Mouse (Mus musculus): ENCODE results near the gene Commd1.

Gene Commd1

DNA sequence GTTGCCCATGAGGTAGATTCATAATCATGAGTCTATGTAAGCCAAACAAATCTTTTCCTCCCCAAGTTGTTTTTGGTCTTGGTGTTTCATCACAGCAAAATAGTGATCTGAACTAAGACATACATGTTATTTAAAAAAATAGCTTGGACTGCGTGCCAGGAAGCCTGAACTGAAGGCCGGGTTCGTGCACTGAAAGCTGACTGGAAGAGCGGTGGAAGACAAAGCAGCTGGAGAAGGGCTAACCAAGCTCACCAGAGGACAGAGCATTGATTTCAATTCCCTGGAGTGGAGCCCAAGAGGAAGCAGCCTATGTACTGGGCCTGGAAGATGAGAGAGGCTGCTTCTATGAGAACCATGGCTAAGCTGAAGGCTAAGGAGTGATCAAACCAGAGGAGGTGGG, 95.2 kb downstream of the Commd1 start:
- DNase-seq (ENCODE audit: low spot score): no peak

DNA sequence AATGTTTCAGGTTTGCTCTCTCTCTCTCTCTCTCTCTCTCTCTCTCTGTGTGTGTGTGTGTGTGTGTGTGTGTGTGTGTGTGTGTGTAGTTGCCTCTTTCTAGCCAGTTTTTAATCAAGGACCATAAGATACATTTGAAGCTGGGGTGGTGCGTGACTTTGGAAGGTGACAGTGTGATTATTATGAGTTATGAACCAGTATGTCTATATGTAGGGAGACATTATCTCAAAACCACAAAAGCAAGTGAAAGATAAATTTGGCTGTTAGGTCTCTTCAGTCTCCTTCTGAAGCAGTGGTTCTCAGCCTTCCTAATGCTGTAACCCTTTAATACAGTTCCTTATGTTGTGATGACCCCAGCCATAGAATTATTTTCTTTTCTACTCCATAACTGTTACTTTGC, 96.8 kb downstream of the Commd1 start:
- no peak for DNase-seq (ENCODE audit: low spot score)

DNA sequence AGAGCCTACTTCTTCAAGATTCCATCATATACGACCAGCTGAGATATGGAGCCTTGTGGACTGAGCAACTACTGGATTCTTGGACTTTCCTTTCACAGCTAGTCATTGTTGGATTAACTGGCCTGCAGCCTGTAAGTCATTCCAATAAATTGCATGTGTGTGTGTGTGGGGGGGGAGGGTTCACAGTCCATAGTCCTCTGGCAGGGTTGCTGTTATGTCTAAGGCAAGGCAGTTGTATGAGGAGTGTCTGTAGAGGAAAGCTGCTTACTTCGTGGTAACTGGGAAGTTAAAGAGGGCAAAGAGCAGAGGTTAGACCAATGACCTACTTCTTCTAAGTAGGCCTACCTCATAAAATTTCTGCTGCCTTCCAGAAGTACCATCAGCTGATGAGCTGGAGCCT, 98.5 kb downstream of the Commd1 start:
- DNase-seq (ENCODE audit: low spot score): no peak

DNA sequence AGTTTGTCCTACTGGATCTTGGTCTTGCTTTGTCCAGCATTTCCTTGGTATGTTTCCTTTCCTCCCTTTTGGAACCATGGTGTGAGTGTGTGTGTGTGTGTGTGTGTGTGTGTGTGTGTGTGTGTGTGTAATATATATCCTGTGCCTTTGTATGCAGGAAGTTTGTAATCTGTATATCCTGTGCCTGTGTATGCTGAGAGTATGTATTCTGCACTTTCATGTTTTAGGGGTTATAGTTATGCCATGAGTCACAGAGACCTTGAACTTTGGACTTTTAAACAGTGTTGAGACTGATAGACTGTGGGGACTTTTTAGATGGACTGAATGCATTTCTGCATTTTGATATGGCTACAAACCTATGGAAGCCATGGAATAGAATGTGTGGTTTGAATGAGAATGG, 99.3 kb downstream of the Commd1 start:
- DNase-seq (ENCODE audit: low spot score): no peak

DNA sequence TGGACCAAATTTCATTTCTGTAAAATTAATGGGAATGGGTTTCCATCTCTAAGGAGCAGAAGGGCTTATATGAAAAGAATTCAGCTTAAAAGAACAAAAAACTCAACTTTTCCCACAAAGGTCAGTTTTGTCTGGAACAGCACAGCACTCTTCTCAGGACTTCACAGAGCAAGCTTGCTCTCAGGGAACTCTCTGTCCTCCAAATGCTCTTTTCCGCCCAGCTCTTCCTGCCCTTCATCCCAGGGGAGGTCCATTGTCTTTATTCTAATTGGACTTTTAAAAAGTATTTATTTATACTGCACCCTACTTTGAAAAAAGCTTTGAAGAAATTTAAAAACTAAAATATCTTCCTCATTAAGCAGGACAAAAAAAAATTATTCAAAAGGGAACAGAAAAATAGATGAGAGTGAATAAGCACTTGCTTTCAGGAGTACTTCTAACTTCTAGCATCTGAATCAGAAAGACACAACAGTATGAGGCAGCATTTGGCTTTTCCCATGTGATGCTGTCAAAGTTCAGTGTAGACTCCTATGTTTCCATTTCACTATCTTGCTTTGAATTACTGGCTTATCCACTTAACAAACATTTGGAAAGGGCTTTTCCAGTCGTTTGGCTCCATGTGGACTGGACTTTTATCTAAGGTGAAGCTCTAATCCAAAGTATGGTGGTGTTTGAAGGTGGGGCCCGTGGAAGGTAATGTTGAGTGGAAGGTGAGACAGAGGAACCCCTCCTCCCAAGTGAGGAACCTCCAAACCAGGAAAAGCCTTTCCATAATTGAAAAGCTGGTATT, 101.6 kb downstream of the Commd1 start:
- DNase-seq (ENCODE audit: low spot score): no peak

DNA sequence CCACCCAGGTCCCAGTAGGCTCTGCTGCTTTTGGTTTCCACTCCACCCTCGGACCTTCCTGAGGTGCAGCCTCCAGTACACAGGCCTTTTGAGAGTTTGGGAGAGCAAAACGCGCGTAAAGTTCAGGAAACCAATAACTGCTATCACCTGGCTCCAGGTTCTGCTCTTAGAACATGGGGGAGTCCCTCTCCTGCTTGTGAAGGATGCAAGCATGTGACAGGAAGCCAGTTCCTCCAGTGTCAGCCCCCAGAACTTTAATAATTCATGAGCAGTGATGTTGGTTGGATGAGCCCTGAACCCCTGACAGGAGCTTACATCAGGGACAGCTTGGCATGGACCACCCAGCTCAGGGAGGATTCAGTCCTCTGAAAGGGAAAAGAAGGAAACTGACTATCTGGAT, 102.5 kb downstream of the Commd1 start:
- no peak for DNase-seq (ENCODE audit: low spot score)

DNA sequence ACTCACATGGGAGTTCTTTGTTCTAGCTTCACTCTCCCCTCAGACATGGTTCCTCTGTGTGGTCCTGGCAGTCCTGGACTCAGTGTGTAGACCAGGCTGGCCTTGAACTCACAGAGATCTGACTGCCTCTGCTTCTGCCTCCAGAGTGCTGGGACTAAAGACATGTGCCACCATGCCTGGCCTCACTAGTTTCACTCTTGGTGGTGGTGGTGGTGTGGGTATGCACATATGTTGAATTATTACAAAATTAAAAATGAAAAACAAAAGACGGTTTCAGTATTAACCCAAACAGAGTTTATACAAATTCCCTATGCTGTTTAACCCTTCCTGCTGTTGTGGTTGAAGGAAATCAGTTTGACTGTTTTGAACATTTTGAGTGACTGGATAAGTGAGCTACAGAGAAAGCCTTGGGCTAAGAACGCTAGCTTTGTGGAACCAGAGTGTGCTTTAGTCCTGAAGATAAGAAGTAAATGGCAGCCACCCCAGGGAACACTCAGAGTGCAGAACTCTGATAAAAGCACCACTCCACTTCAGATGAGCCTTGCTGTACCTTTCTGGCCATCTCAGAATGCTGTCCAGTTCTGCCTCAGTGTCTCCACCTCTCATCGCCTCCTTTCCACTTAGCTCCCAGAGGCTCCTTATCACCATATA, 105.4 kb downstream of the Commd1 start:
- no peak for DNase-seq (ENCODE audit: low spot score)

DNA sequence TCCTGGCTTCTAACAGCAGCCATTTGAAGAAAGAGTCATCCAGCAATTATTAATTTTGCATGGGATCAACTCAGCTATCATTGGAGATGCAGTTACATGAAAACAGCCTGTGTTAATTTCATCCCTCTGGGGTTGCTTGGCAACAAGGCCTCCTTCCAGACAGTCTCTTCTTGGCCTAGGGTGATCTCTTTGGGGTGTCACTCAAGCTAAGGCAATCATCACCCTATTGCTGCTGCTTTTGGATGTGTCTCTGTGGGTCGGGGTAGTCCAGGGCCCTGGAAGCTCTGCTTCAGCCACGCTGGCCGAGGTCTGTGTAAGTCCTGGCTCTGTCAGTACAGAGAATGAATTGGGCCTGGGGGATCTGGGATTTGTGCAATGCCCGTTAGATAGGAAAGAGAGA, 106.9 kb downstream of the Commd1 start:
- DNase-seq (ENCODE audit: low spot score): no peak

DNA sequence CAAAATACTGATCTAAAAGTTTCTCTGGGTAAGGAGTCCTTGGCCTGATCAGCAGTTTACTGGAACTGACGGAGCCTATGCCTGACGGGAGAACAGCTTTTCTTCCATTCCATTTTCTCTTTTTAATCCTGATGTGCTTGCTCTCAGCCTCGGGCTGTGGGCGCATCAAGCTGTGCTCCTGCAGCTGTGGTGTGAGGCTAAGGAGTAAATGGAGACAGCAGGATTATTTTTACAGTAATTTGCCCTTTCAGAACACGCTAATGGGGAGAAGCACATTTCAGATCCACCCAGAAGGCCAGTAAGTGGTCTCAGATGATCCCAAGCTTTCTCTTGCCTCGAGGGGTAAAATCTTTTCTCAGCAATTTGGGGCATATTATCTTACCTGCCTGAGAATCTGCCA, 107.4 kb downstream of the Commd1 start:
- no peak for DNase-seq (ENCODE audit: low spot score)

DNA sequence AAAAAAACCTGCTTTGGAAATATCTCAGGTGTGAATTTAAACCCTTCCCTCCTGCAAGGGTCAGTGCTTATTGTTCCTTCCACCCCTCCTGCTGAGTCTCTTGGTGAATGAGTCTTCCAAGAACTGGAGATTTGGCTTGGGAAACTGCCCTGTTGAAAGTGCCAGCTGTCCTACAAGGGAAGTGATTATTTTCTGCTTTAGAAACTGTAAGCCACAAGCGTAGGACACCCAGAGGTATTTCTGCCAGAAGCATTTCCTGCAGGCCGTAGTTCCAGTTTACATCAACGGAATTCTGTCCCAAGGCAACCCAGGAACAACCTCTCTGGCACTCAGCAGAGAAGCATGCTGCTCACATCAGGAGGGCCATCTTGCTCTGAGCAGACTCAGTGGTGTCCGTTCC, 108.8 kb downstream of the Commd1 start:
- DNase-seq (ENCODE audit: low spot score): no peak

DNA sequence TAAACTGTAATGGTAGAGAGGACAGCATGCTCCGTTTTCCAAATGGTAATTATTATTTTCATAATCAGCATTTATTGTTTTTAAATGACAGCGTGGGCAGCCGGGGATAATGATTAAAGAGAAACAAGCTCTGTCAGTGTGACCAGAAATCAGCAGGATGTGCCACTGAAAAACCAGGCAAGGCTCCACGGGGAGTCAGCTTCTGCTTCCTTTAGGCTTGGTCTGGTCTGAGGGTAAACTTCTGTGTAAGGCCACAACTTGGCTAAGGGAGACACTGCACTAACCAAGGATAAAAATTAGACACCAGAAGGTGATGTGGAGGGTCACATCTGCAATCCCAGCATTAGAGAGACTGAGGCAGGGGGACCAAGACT, 109.9 kb downstream of the Commd1 start:
- no peak for DNase-seq (ENCODE audit: low spot score)

DNA sequence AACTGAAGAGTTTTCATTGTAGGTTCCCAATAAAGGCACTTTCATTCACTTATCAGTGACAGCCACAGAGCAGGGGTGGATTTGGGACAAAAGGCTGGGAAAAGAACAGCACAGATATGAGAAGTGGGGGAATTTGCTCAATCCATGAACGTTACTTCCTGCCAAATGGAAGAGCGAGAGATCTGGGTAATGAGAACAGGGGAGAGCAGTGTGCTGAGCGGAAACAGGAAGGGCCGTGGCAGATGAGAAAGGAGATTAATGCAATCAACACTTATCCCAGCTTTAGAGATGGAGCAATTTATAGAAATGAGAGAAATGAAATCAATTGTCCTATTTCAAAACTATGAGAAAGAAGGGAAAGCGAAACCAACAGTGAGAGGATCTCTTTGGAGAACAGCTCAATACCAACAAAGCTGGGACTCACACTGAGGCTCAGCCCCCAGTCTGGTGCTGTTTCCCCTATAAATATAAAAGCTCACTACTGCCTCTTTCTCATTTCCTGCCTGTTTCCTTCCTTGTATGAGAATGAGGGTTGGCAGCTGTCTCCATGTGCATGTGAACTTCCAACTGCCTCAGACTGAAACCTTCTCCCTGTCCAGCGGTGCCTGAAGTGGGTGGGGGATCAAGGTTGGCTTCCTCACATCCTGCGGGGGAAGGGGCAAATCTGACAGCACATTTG, 110.4 kb downstream of the Commd1 start:
- DNase-seq (ENCODE audit: low spot score): no peak

DNA sequence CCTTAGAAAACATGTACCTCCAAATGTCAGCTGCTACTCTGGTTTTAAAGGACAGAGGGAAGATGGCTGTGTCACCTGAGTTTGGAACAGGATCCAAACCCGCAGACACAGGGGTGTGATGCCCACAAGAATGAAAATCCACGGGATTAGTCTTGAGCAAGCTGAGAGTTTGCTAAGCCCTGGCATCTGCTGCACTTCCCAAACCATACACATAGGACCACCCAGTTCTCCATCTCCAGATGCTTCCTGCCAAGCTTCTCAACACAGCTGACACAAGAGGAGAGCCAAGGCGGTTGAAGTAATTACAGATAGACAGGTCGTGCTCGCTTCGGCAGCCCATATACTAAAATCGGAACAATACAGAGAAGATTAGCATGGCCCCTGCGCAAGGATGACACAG, 113.6 kb downstream of the Commd1 start:
- DNase-seq (ENCODE audit: low spot score): no peak

DNA sequence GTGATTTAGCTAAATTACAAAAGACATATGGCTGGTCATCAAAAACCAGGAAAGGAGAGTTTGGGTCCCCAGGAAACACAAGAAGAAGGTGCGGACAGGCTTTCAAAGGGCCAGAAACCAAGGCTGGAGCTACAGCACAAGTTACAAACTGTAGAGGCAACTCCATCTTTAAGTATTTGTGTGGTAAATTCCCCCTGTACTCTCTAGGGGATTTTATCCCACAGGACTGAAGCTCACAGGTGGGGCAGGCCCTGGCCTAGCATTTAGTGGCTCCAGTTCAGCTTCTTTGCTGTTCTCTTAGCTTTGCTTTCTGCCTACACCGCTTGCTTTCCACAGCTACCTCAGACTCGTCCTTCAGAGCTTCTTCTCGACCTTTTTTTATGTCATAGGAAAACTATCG, 114.5 kb downstream of the Commd1 start:
- no peak for DNase-seq (ENCODE audit: low spot score)

DNA sequence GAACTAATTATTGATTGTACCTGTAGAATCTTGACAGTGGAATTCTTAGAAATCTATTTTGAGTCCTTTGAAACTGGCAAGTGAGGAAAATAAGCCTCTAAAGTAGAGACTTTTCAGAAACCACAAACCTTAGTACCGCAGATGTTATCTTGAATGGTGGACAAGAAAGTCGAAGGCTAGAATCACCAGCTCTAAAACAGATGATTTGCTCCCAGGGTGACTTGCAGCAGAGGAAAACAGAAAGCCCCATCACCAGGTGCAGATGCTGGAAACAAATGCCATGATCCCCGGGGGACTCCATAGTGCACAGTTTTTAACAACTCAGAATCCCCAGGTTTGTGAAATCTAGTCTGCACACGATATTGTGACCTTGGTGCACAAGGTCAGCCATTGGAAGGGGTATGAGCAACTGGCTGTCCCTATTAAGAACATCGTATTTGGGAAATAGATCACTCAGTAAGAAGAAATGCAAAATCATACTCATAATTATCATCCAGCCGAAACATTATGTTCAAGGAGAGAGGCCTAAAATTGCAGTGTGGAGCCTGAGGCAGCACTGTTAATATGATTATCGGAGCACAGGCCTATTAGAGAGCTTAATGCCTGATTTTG, 116.4 kb downstream of the Commd1 start:
- DNase-seq (ENCODE audit: low spot score): no peak

DNA sequence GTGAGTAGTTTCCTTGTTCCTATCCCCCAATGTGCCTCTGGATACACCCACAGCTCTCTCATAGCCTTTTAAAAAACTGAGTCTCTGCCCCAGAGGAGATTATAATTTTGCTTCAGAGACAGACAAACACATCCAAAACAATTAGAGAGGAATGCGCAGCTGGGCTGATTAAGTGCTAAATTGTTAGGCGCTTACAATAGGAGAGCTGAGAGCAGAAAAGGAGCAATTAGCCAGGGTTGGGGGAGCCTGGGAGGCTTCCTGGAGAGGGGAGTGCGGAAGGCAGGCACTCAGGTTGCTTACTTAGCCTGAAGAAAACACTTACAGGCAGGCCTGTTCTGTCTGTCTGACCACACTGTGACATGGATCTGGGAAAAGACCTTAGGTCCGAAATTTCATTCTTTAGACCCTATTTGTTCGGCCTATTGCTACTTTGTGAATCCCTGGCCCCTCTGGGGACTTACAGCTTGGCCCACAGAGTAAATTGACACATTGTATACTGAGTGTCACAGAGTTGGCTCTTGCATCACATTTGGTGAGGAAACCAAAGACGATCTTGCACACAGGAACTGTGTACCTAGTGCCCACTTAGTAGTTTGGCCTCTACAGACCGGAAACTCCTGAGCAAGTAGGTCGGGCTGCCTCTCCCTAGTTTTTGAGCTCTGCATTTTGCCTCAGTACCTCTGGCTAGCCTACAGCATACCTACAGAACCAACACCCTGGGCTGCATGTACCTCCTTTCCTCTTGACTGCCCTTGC, 117.7 kb downstream of the Commd1 start:
- no peak for DNase-seq (ENCODE audit: low spot score)

DNA sequence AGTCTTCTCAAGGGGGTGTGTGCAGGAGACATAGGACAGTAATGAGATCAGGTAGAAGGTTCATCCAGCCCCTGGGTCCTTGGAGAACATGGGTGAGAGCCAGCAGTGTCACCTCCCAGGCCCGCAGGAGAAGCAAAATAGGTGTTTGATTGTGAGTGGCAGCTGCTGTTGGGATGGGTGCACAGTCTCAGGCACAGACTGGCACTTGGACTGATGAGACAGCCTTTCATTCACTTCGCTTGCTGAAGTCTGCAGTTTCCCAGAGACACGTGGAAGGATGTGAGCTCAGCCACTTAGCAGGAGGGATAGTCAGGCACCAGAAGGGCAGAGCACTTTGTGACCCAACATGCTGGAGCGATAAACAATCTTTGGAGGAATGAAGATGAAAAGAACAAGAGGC, 118.6 kb downstream of the Commd1 start:
- DNase-seq (ENCODE audit: low spot score): no peak

DNA sequence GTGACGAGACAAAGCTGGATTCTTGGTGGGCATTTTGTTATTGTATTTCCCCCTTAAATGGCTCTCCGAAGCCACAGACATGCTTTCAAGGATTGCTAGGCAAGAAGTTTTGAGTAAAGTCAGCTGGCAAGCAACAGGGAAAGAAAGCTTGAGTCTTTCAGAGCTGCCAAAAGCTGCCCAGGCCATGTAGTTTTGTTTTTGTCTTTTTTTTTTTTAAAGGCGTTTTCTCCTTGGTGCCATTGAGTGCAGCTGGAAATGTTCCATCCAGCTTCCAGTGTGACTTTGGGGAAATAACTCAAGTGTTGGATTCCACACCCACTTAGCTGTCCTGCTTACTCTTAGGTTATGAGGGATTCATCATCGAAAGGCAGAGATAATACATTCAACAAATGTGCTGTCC, 120.9 kb downstream of the Commd1 start:
- no peak for DNase-seq (ENCODE audit: low spot score)

DNA sequence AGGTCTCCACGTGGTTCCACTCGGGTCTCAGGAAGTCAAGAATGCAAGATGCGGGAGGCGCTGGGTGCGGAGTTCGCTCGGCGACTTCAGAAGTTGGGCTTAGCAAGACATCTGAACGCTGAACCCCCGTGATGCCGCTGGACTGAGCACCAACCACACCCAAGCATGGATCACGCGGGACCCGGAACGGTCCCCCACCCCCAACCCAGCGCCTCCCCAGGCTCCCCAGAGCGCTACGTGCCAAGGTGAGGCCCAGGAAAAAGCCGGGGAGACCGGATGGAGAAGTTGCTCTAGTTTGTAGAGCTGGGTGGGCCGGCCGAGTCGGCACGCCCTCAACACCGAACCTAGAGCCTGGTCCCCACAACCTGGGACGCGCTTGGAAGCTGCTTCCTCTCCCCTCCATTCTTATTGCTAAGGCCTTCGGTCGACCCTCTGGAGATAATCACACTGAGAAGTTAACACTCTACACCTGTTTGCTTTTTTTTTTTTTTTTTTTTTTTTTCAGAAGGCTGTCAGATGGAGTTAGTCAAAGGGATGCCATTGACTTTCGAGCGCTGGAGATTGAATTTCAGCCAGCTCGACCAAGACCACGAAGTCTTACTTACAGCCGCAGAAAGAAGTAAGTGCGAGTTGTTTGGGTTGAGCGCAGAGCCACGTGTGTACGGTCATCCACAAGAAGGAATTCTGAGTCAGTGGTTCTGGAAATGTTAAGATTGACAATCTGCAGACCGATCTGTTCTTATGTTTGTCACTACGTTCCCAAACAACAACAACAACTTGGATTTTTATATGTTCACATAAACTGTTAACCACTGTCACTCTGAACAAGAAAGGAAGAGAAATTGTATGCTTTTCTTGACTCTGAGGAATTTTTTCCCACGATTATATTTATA, 121.6 kb downstream of the Commd1 start, which contains the start of gene B3gnt2:
Gene B3gnt2, minus strand, starts transcription at position 627 of the 893 bp plus-strand sequence.
- DNase-seq (ENCODE audit: low spot score): peak; percentile 70

DNA sequence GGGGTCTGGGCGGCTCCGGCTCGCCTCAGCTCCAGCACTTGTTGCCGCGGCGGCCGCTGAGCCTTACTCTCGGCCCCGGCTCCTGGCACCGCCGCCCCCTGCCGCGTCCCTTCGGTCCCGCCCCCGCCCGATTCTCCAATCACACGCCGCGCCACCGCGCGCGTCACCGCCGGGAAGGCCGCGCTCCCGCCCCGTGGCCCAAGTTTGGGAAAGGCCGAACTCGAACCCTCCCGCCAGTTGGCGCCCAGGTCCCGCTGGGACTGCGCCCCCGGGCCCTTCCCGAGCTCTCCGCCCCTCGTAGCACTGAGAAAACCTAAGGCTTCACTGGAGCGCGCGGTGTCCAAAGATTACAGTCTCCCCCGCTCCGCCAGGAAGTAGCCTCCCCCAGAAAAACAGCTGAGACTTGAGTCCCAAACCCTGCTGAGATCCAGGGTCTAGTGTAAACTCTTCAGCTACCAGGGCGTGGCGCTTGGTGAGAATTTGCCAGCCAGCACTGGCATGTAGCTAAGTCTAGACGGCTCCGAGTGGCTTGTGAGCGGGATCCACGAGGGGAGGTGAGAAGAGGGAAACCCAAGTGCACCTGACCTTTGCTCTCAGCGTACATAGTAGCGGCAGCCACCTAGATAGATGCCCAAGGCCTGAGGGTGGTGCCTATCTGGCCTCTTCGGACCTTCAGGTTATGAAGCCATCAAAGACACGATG, 122.4 kb downstream of the Commd1 start:
- peak; percentile 91 for DNase-seq (ENCODE audit: low spot score)

DNA sequence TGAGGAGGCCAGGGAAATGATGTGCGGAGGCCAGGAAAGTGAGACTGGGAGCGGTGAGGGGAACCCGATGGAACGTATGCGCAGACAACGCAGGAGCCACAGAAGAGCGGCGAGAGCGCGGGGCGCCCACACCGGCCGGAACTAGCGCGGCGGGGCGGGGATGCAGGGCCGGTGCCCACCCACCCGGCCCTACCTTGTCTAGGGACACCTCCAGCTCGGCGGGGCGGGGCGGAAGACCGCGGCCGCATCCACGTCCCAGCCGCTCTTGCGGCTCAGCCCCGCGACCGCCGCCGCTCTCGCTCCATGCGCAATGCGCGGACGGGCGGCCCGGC, 122.9 kb downstream of the Commd1 start:
- no peak for DNase-seq (ENCODE audit: low spot score)
